Mouse (Mus musculus) left cerebral cortex, adult 18-20 months (tissue): ENCODE data around the gene Rasgrp3. TPM values are rescaled to one million over a fixed set of nuclear protein-coding genes. Genes with fewer than 3 reads are reported as not detected.

Source experiments
- DNase-seq, 2 experiments: peaks; one replicate each; pipeline ENCODE4 v3.0.0; 2021 to 2022; ENCODE audit warnings: low spot score in 2 of 2, mixed read lengths in 1 of 2
- total RNA-seq, 2 experiments: library from RNA; stranded (reverse); gene quantifications; 2 replicates each; pipeline ENCODE4 v1.2.3; 2021

Gene Rasgrp3
- total RNA-seq, 2 experiments from 2014 or later, result 11.4 to 12.0 TPM

- no peak for DNase-seq
These were observed 59.5 kb downstream of the Rasgrp3 start for GRCm38 (mm10) chr17:75495213-75495612.

- DNase-seq, result peak; percentile 20 to 30
These were observed 62.5 kb downstream of the Rasgrp3 start for GRCm38 (mm10) chr17:75498241-75498651.

GRCm38 (mm10) chr17:75503031-75503430, 67.3 kb downstream of the Rasgrp3 start:
- no peak for DNase-seq

- DNase-seq, result no peak
These were observed 69.4 kb downstream of the Rasgrp3 start for GRCm38 (mm10) chr17:75505053-75505452.

- DNase-seq, result no peak
These were observed 70.5 kb downstream of the Rasgrp3 start for GRCm38 (mm10) chr17:75506097-75506675.

- no peak for DNase-seq
These were observed 71.3 kb downstream of the Rasgrp3 start for GRCm38 (mm10) chr17:75506708-75507641.

GRCm38 (mm10) chr17:75509257-75509656, 73.6 kb downstream of the Rasgrp3 start:
- no peak for DNase-seq

GRCm38 (mm10) chr17:75516591-75516990, 80.9 kb downstream of the Rasgrp3 start:
- no peak for DNase-seq

- no peak for DNase-seq
These were observed 82.6 kb downstream of the Rasgrp3 start for GRCm38 (mm10) chr17:75518181-75518901.

- DNase-seq, result no peak
These were observed 83.7 kb downstream of the Rasgrp3 start for GRCm38 (mm10) chr17:75519239-75519900.

GRCm38 (mm10) chr17:75521236-75521842, 85.6 kb downstream of the Rasgrp3 start:
- DNase-seq, result no peak

GRCm38 (mm10) chr17:75522347-75523065, 86.8 kb downstream of the Rasgrp3 start:
- DNase-seq, result no peak

- DNase-seq, result no peak
These were observed 88.1 kb downstream of the Rasgrp3 start for GRCm38 (mm10) chr17:75523812-75524211.

GRCm38 (mm10) chr17:75526411-75526810, 90.7 kb downstream of the Rasgrp3 start:
- no peak for DNase-seq

GRCm38 (mm10) chr17:75529222-75529935, 93.7 kb downstream of the Rasgrp3 start:
- DNase-seq, result no peak

GRCm38 (mm10) chr17:75532469-75532986, 96.8 kb downstream of the Rasgrp3 start:
- DNase-seq, result no peak

GRCm38 (mm10) chr17:75534314-75535020, 98.8 kb downstream of the Rasgrp3 start:
- no peak for DNase-seq

GRCm38 (mm10) chr17:75535612-75536011, 99.9 kb downstream of the Rasgrp3 start:
- DNase-seq, result no peak
